Mouse (Mus musculus): ENCODE results near the gene Nol9. TPM values are rescaled to one million over a fixed set of nuclear protein-coding genes. Genes with fewer than 3 reads are reported as not detected.

The Nol9 gene
- polyA plus RNA-seq, 1 experiment from 2014 or later, result 16.1 TPM

DNA sequence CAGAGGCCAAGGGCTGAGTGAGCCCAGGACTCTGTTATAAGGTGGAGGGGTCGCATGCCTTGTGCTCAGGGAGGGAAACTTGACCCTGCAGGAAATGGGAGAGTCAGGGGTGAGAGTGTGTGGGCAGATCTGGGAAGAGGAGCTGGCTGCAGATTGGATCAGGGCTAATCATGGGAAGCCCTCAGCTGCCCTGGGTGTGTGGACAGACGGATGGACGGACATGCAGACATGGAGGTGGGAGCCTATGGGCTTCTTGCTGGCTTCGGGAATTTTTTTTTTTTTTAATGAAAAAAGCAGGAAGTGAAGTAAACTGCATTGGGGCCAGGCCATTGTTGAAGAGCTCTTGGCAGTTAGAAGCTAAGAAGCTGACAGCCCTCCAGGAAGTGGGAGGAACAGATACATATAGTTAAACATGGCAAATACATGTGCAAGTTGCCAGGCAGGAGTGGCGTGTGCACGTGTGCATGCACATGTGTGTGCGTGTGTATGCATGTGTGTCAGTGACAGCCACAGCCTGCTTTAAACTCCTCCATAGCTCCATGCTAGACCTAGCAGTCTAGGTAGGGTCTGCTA is 62.0 kb downstream of the Nol9 start:
- DNase-seq (ENCODE audit: low spot score), result no peak
- 86% methylated on average over 7 of the region's 7 CpGs for WGBS

DNA sequence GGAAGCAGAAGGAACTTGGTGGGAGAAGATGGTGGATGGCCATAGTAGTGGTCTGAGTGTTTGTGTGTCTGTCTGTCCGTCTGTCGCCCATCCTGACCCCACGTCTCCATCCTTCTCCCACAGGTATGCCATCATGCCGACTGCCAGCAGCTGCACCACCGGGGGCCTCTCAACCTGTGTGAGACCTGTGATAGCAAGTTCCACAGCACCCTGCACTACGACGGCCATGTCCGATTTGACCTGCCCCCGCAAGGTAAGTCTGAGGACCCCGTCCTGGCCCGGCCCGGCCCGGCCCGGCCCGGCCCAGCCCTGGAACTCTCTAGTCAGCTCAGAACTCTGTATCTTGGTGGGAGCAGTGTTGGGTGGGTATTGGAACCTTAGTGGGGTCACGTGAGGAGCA is 62.8 kb downstream of the Nol9 start:
- no peak overlapping the region for H3K27ac ChIP-seq (ENCODE audit: low read depth, low read length)
- H3K4me1 ChIP-seq (ENCODE audit: control insufficient read depth, insufficient read depth, low read length), result no peaks in the 10 kb centered on the region
- no peak overlapping the region for H3K4me2 ChIP-seq (ENCODE audit: low read length)
- H3K36me3 ChIP-seq (ENCODE audit: control insufficient read depth, insufficient read depth, low read length), result peaks cover 3% of the 10 kb centered on the region; the same call in 1 of the 2 replicates
- no peak overlapping the region for H3K4me3 ChIP-seq (ENCODE audit: low read depth, low read length)
- ATAC-seq (no peak), DNase-seq (ENCODE audit: low spot score) (no peak)
- WGBS, result 94% methylated on average over 16 of the region's 16 CpGs
- 0 out of 2 replicates have a peak, but pooled peaks cover 3% of the 10 kb centered on the region for H3K27me3 ChIP-seq (replicated peaks; ENCODE audit: control insufficient read depth, insufficient read depth, low read length)
- no peak overlapping the region for H3K9ac ChIP-seq (ENCODE audit: low read length)
- H3K9me3 ChIP-seq (replicated peaks; ENCODE audit: control insufficient read depth, low read length), result no peaks in the 10 kb centered on the region

More for the DNA sequence above, 62.0 kb downstream of the Nol9 start:
- no peak overlapping the region for H3K4me2 ChIP-seq (ENCODE audit: low read length)
- no peak overlapping the region for H3K9ac ChIP-seq (ENCODE audit: low read length)
- H3K27me3 ChIP-seq (replicated peaks; ENCODE audit: control insufficient read depth, insufficient read depth, low read length), result 0 out of 2 replicates have a peak, but pooled peaks cover 1% of the 10 kb centered on the region
- H3K4me1 ChIP-seq (ENCODE audit: control insufficient read depth, insufficient read depth, low read length), result no peaks in the 10 kb centered on the region
- H3K27ac ChIP-seq (ENCODE audit: low read depth, low read length), result no peak overlapping the region
- ATAC-seq, result no peak
- no peak overlapping the region for H3K4me3 ChIP-seq (ENCODE audit: low read depth, low read length)
- H3K9me3 ChIP-seq (replicated peaks; ENCODE audit: control insufficient read depth, low read length), result no peaks in the 10 kb centered on the region
- H3K36me3 ChIP-seq (ENCODE audit: control insufficient read depth, insufficient read depth, low read length), result no peaks in the 10 kb centered on the region; the same call in 1 of the 2 replicates

DNA sequence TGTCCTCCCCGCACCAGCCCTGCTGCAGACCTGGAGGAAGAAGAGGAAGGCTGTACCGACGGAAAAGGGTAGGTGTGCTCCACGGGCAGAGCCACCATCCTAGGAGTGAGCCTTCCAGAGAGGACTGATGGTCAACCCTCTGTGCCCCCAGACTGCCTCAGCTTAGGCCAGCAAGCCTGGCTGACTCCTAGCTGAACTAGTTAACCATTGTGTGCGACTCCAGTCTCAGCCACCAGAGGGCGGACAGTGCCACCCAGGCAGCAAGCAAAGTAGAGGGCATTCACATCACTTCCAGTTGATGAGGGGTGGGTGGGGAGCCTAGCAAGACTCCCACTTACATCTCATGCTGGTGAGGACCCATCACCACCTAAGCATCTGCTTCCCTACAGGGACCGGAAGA is 63.9 kb downstream of the Nol9 start:
- 37% methylated on average over 7 of the region's 7 CpGs for WGBS
- H3K4me2 ChIP-seq (ENCODE audit: low read length), result no peak overlapping the region
- ATAC-seq, result 0 out of 2 replicates have a peak, but pooled peaks have one; percentile 5

DNA sequence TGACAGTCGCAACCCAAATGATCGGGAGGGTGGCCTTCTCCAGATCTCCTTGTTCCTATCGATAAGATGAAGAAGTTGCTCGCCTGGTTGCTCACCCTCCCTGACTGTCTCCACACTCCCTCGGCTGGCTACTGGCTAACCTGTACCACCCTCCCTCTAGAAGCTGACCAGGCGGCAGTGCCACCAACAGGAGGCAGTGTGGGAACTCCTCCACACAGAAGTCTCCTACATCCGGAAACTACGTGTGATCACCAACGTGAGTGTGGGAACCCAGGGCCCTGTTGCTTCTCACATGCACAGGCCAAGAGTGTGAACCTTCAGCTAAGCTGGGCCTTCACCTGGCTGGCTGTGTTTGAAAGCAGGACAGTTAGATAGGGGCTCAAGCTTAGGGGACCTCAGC is 67.6 kb downstream of the Nol9 start:
- H3K9ac ChIP-seq (ENCODE audit: low read length), result no peak overlapping the region
- DNase-seq (ENCODE audit: low spot score), result no peak

More for the DNA sequence above, 63.9 kb downstream of the Nol9 start:
- DNase-seq (ENCODE audit: low spot score), result peak; percentile 58
- H3K4me1 ChIP-seq (ENCODE audit: control insufficient read depth, insufficient read depth, low read length), result peaks cover 7% of the 10 kb centered on the region
- peaks cover 4% of the 10 kb centered on the region; the same call in 1 of the 2 replicates for H3K36me3 ChIP-seq (ENCODE audit: control insufficient read depth, insufficient read depth, low read length)
- H3K9me3 ChIP-seq (replicated peaks; ENCODE audit: control insufficient read depth, low read length), result no peaks in the 10 kb centered on the region
- no peak overlapping the region for H3K4me3 ChIP-seq (ENCODE audit: low read depth, low read length)
- no peak overlapping the region for H3K9ac ChIP-seq (ENCODE audit: low read length)
- H3K27ac ChIP-seq (ENCODE audit: low read depth, low read length), result no peak overlapping the region
- 0 out of 2 replicates have a peak, but pooled peaks cover 3% of the 10 kb centered on the region for H3K27me3 ChIP-seq (replicated peaks; ENCODE audit: control insufficient read depth, insufficient read depth, low read length)

DNA sequence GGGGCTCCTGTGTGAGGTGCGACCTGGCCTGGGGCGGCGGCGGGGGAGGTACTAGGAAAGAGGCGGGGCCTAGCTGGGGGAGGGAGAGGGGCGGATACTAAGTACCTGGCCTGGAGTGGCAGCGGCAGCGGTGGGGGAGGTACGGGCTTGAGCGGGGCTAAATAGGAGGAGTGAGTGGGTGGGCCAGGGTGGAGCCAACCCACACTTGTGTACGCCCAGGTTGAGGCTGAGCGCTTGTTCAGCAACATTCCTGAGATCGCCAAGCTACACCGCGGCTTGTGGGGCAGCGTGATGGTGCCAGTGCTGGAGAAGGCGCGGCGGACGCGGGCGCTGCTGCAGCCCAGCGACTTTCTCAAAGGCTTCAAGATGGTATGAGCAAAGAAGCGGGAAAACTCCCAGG is 68.4 kb downstream of the Nol9 start:
- Histone ChIP-seq H3K27ac (ENCODE audit: low read depth, low read length) (no peak overlapping the region), H3K4me1 (ENCODE audit: control insufficient read depth, insufficient read depth, low read length) (peaks cover 13% of the 10 kb centered on the region), H3K36me3 (ENCODE audit: control insufficient read depth, insufficient read depth, low read length) (peaks cover 24% of the 10 kb centered on the region; the same call in 1 of the 2 replicates), H3K27me3 (replicated peaks; ENCODE audit: control insufficient read depth, insufficient read depth, low read length) (0 out of 2 replicates have a peak, but pooled peaks cover 3% of the 10 kb centered on the region), H3K4me3 (ENCODE audit: low read depth, low read length) (peak overlapping the region; percentile 33), H3K9me3 (replicated peaks; ENCODE audit: control insufficient read depth, low read length) (no peaks in the 10 kb centered on the region), H3K9ac (ENCODE audit: low read length) (peak overlapping the region; percentile 53; the same call in 1 of the 2 replicates), H3K4me2 (ENCODE audit: low read length) (peak overlapping the region; percentile 74)
- 2% methylated on average over 23 of the region's 24 CpGs for WGBS
- ATAC-seq (peak; percentile 59), DNase-seq (ENCODE audit: low spot score) (no peak)

More for the DNA sequence above, 67.6 kb downstream of the Nol9 start:
- Histone ChIP-seq H3K27ac (ENCODE audit: low read depth, low read length) (no peak overlapping the region), H3K4me2 (ENCODE audit: low read length) (no peak overlapping the region), H3K36me3 (ENCODE audit: control insufficient read depth, insufficient read depth, low read length) (peaks cover 19% of the 10 kb centered on the region; the same call in 1 of the 2 replicates), H3K4me1 (ENCODE audit: control insufficient read depth, insufficient read depth, low read length) (peaks cover 13% of the 10 kb centered on the region), H3K27me3 (replicated peaks; ENCODE audit: control insufficient read depth, insufficient read depth, low read length) (0 out of 2 replicates have a peak, but pooled peaks cover 3% of the 10 kb centered on the region), H3K4me3 (ENCODE audit: low read depth, low read length) (no peak overlapping the region), H3K9me3 (replicated peaks; ENCODE audit: control insufficient read depth, low read length) (no peaks in the 10 kb centered on the region)
- WGBS, result 58% methylated on average over 9 of the region's 9 CpGs
- no peak for ATAC-seq

DNA sequence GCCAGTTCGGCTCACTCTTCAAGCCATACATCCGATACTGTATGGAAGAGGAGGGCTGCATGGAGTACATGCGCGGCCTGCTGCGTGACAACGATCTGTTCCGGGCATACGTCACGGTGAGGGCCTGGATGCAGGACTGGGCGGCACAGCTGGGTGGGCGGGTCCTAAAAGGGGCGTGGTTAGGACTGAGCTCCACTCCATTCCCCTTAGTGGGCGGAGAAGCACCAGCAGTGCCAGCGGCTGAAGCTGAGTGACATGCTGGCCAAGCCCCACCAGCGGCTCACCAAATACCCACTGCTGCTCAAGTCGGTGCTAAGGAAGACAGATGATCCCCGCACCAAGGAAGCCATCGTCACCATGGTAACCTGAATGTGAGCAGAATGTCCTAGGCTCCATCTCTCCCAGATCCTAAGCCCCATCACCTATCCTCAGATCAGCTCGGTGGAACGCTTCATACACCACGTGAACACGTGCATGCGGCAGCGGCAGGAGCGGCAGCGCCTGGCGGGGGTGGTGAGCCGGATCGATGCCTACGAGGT is 68.9 kb downstream of the Nol9 start:
- H3K36me3 ChIP-seq (ENCODE audit: control insufficient read depth, insufficient read depth, low read length), result peaks cover 27% of the 10 kb centered on the region; the same call in 1 of the 2 replicates
- H3K9me3 ChIP-seq (replicated peaks; ENCODE audit: control insufficient read depth, low read length), result no peaks in the 10 kb centered on the region
- DNase-seq (ENCODE audit: low spot score), result peak; percentile 89
- peak overlapping the region; percentile 53; the same call in 1 of the 2 replicates for H3K9ac ChIP-seq (ENCODE audit: low read length)
- peak overlapping the region; percentile 74 for H3K4me2 ChIP-seq (ENCODE audit: low read length)
- 0 out of 2 replicates have a peak, but pooled peaks cover 3% of the 10 kb centered on the region for H3K27me3 ChIP-seq (replicated peaks; ENCODE audit: control insufficient read depth, insufficient read depth, low read length)
- peak; percentile 95 for ATAC-seq
- peak overlapping the region; percentile 33 for H3K4me3 ChIP-seq (ENCODE audit: low read depth, low read length)
- H3K27ac ChIP-seq (ENCODE audit: low read depth, low read length), result no peak overlapping the region
- peaks cover 13% of the 10 kb centered on the region for H3K4me1 ChIP-seq (ENCODE audit: control insufficient read depth, insufficient read depth, low read length)
- WGBS, result 6% methylated on average over 30 of the region's 30 CpGs

DNA sequence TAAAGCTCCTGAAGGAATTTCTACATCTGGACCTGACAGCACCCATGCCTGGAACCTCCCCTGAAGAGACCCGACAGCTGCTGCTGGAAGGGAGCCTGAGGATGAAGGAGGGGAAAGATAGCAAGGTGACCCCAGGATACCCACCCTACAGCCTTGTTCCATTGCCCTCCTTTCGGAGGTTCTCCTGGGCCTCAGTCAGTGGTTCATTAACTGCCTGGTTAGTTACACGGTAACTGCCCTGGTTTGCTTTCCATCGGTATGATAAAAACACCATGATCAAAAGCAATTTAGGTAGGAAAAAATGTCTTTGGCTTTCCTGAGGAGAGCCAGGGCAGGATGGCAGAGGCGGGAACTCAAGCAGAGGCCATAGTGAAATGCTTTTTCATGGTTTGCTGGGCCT is 69.6 kb downstream of the Nol9 start:
- no peak overlapping the region for H3K27ac ChIP-seq (ENCODE audit: low read depth, low read length)
- H3K27me3 ChIP-seq (replicated peaks; ENCODE audit: control insufficient read depth, insufficient read depth, low read length), result 0 out of 2 replicates have a peak, but pooled peaks cover 3% of the 10 kb centered on the region
- H3K36me3 ChIP-seq (ENCODE audit: control insufficient read depth, insufficient read depth, low read length), result peaks cover 27% of the 10 kb centered on the region; the same call in 1 of the 2 replicates
- DNase-seq (ENCODE audit: low spot score) (no peak), ATAC-seq (no peak)
- H3K9ac ChIP-seq (ENCODE audit: low read length), result peak overlapping the region; percentile 41; the same call in 1 of the 2 replicates
- H3K9me3 ChIP-seq (replicated peaks; ENCODE audit: control insufficient read depth, low read length), result no peaks in the 10 kb centered on the region
- peak overlapping the region; percentile 74 for H3K4me2 ChIP-seq (ENCODE audit: low read length)
- peaks cover 13% of the 10 kb centered on the region for H3K4me1 ChIP-seq (ENCODE audit: control insufficient read depth, insufficient read depth, low read length)
- no peak overlapping the region for H3K4me3 ChIP-seq (ENCODE audit: low read depth, low read length)
- 88% methylated on average over 5 of the region's 5 CpGs for WGBS

DNA sequence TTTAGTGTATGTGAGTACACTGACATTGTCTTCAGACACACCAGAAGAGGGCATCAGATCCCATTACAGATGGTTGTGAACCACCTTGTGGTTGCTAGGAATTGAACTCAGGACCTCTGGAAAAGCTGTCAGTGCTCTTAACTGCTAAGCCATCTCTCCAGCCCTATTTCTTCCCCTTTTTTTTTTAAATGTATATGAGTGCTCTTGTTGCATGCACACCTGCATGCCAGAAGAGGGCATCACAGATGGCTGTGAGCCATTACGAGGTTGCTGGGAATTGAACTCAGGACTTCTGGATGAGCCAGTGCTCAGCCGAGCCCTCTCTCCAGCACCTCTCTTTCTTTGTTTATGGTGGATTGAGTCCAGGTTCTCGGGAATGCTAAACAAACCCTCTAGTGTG is 70.4 kb downstream of the Nol9 start:
- H3K27me3 ChIP-seq (replicated peaks; ENCODE audit: control insufficient read depth, insufficient read depth, low read length), result 0 out of 2 replicates have a peak, but pooled peaks cover 3% of the 10 kb centered on the region
- H3K4me3 ChIP-seq (ENCODE audit: low read depth, low read length), result no peak overlapping the region
- H3K9ac ChIP-seq (ENCODE audit: low read length), result no peak overlapping the region
- H3K9me3 ChIP-seq (replicated peaks; ENCODE audit: control insufficient read depth, low read length), result no peaks in the 10 kb centered on the region
- no peak overlapping the region for H3K27ac ChIP-seq (ENCODE audit: low read depth, low read length)
- ATAC-seq (no peak), DNase-seq (ENCODE audit: low spot score) (no peak)
- peaks cover 13% of the 10 kb centered on the region for H3K4me1 ChIP-seq (ENCODE audit: control insufficient read depth, insufficient read depth, low read length)
- no peak overlapping the region for H3K4me2 ChIP-seq (ENCODE audit: low read length)
- 90% methylated on average over 3 of the region's 3 CpGs for WGBS
- peaks cover 32% of the 10 kb centered on the region; the same call in 1 of the 2 replicates for H3K36me3 ChIP-seq (ENCODE audit: control insufficient read depth, insufficient read depth, low read length)

DNA sequence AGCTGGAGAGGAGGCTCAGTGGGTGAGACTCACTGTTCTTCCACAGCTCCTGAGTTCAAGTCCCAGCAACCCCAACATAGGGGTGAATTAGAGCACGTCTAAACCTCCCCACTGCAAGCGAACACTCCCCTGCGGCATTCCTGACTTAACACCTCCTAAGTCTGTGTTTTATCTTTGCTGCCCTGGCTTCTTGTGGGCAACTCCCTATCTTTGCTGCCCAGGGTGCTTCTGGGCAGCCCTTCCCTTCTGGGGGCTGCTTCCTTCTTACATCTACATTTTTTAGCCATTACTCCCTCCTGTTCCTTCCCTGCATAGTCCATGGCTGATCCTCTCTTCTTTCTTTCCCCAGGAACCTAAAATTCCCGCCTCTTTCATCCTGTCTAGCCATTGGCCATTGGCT is 71.6 kb downstream of the Nol9 start:
- H3K27me3 ChIP-seq (replicated peaks; ENCODE audit: control insufficient read depth, insufficient read depth, low read length), result peaks cover 11% of the 10 kb centered on the region
- no peak for ATAC-seq
- no peak overlapping the region for H3K4me3 ChIP-seq (ENCODE audit: low read depth, low read length)
- no peak overlapping the region for H3K27ac ChIP-seq (ENCODE audit: low read depth, low read length)
- H3K9ac ChIP-seq (ENCODE audit: low read length), result no peak overlapping the region
- 83% methylated on average over 4 of the region's 4 CpGs for WGBS
- no peak for DNase-seq (ENCODE audit: low spot score)
- H3K36me3 ChIP-seq (ENCODE audit: control insufficient read depth, insufficient read depth, low read length), result peaks cover 37% of the 10 kb centered on the region; the same call in 1 of the 2 replicates
- no peak overlapping the region for H3K4me2 ChIP-seq (ENCODE audit: low read length)
- no peaks in the 10 kb centered on the region for H3K9me3 ChIP-seq (replicated peaks; ENCODE audit: control insufficient read depth, low read length)
- peaks cover 13% of the 10 kb centered on the region for H3K4me1 ChIP-seq (ENCODE audit: control insufficient read depth, insufficient read depth, low read length)
